Mouse (Mus musculus) ES-E14 (cell line): ENCODE measurements around the gene Map1lc3b.

Source experiments
- CHD2 ChIP-seq: IDR thresholded peaks from 2 replicates; pipeline ENCODE4 v1.6.1; 2014; ENCODE audit warnings: mild to moderate bottlenecking, low read depth, low read length, inconsistent platforms
- HCFC1 ChIP-seq: IDR thresholded peaks from 2 replicates; pipeline ENCODE4 v1.6.1; 2012; ENCODE audit warnings: low read length, inconsistent platforms, borderline replicate concordance; ENCODE audit not compliant: insufficient read depth
- MAFK ChIP-seq: IDR thresholded peaks from 2 replicates; pipeline ENCODE4 v1.6.1; 2014; ENCODE audit warnings: mild to moderate bottlenecking, low read depth, low read length, inconsistent platforms; ENCODE audit not compliant: insufficient read depth
- ZC3H11A ChIP-seq: IDR thresholded peaks from 2 replicates; pipeline ENCODE4 v1.6.1; 2012; ENCODE audit warnings: low read depth, mild to moderate bottlenecking, inconsistent platforms, low read length, borderline replicate concordance
- ZNF384 ChIP-seq: IDR thresholded peaks from 2 replicates; pipeline ENCODE4 v1.6.1; 2012; ENCODE audit warnings: low read depth, low read length, inconsistent platforms

GRCm38 (mm10) chr8:121590203-121591177 lies at the start of gene Map1lc3b:
- TF ChIP-seq MAFK (no peak), CHD2 (no peak), ZNF384 (no peak), HCFC1 (peak; percentile 98), ZC3H11A (no peak)
